Mouse (Mus musculus) macrophage (primary cell): ENCODE results near the gene Sox5. TPM values are rescaled to one million over a fixed set of nuclear protein-coding genes. Genes with fewer than 3 reads are reported as not detected.

Experiments used
- H3K27ac ChIP-seq: fragments of 350-480 bp; formaldehyde crosslinking; 2 replicates; pipeline ENCODE4 v1.9.0; 2021
- H3K36me3 ChIP-seq: fragments of 350-480 bp; formaldehyde crosslinking; 2 replicates; pipeline ENCODE4 v1.9.0; 2021; ENCODE audit errors: inconsistent target
- H3K4me3 ChIP-seq: fragments of 350-480 bp; formaldehyde crosslinking; 2 replicates; pipeline ENCODE4 v1.9.0; 2021; ENCODE audit errors: inconsistent target
- H3K79me2 ChIP-seq: fragments of 350-480 bp; formaldehyde crosslinking; 2 replicates; pipeline ENCODE4 v1.9.0; 2021; ENCODE audit errors: inconsistent target
- whole genome bisulfite sequencing: methylation state at CpG from one replicate; pipeline ENCODE4 v1.1.7; 2026; ENCODE audit warnings: inconsistent platforms; ENCODE audit not compliant: missing documents; 5-methylcytosine and 5-hydroxymethylcytosine counted together
- polyA plus RNA-seq: library from polyadenylated mRNA; stranded (reverse); fragments of 250-400 nt; gene quantifications from 3 replicates; pipeline ENCODE4 v1.2.4, GENCODE M21; 2018; ENCODE audit warnings: inconsistent platforms

The Sox5 gene
- polyA plus RNA-seq, 1 experiment from 2014 or later: not detected

DNA sequence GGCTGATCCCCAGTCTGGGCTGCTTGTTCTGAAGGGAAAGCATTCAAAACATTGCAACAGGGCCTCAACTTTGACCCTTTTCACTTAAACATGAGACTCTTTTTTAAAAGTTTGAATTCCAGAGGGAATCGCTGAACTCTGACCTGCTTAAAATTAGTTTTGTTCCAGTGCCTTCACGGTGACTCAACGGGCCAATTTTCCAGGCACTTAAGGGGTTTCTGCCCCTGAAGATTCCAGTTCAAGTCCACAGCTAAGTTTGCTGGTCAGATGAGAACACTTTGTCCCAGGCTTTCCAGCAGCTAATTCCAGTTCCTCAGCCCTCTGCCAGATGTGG lies 27.8 kb downstream of the Sox5 start:
- H3K36me3 ChIP-seq: no peaks in the 10 kb centered on the region
- no peak overlapping the region for H3K4me3 ChIP-seq
- WGBS: 94% methylated on average over 3 of the region's 3 CpGs
- no peak overlapping the region for H3K27ac ChIP-seq
- H3K79me2 ChIP-seq: no peaks in the 10 kb centered on the region

GRCm38 (mm10) chr6:144753225-144753962 lies 28.4 kb downstream of the Sox5 start:
- Histone ChIP-seq H3K27ac (no peak overlapping the region), H3K4me3 (no peak overlapping the region), H3K36me3 (no peaks in the 10 kb centered on the region), H3K79me2 (no peaks in the 10 kb centered on the region)
- WGBS: 97% methylated on average over 13 of the region's 13 CpGs

- WGBS: 90% methylated on average over 3 of the region's 4 CpGs
- no peak overlapping the region for H3K4me3 ChIP-seq
- no peaks in the 10 kb centered on the region for H3K79me2 ChIP-seq
- H3K36me3 ChIP-seq: no peaks in the 10 kb centered on the region
- no peak overlapping the region for H3K27ac ChIP-seq
These were observed 30.2 kb downstream of the Sox5 start for GRCm38 (mm10) chr6:144751581-144751980.

DNA sequence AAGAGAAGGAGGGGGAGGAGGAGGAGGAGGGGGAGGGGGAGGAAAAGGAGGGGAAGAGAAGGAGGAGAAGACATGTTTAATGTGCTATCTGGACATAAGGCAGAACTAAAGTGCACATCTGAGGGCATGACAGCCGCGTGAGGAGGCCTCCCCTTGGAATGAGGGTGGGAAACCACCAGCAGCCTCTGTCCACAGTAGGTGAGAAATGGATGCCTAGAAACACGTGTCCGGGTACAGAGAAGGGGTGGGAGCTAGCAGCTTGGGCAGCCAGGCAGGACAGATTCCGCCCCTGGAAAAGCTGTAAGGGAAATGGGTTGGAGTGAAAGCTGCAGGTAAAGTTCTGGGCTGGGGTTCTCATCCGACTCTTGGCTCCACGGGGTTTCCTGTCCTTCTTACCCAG lies 31.6 kb downstream of the Sox5 start:
- WGBS: 87% methylated on average over 7 of the region's 7 CpGs
- H3K79me2 ChIP-seq: no peaks in the 10 kb centered on the region
- no peak overlapping the region for H3K27ac ChIP-seq
- H3K4me3 ChIP-seq: no peak overlapping the region
- H3K36me3 ChIP-seq: no peaks in the 10 kb centered on the region

DNA sequence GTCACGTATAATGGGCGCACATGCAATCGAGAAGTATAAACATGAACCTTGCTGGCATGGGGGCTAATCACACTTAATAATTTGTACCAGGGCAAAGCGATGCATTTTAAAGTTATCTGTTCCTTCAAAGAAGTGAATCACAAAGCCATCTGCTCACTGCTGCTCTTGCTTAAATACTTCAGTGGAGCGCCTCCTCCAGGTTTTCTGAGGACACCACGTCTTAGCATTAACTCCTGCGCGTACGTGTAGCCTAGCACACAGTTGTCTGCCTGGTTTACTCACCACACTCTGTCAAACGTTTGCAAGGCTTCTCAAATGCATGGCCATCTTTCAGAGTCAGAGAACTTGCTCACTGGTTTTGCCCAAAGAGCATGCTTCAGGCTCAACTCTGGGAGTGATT lies 35.3 kb downstream of the Sox5 start:
- 96% methylated on average over 10 of the region's 10 CpGs for WGBS

GRCm38 (mm10) chr6:144742559-144742958 lies 39.2 kb downstream of the Sox5 start:
- Histone ChIP-seq H3K27ac (no peak overlapping the region), H3K4me3 (no peak overlapping the region), H3K36me3 (no peaks in the 10 kb centered on the region), H3K79me2 (no peaks in the 10 kb centered on the region)
- WGBS: 6% methylated on average over 3 of the region's 3 CpGs

More for the DNA sequence above, 35.3 kb downstream of the Sox5 start:
- Histone ChIP-seq H3K27ac (no peak overlapping the region), H3K4me3 (no peak overlapping the region), H3K79me2 (no peaks in the 10 kb centered on the region), H3K36me3 (no peaks in the 10 kb centered on the region)

DNA sequence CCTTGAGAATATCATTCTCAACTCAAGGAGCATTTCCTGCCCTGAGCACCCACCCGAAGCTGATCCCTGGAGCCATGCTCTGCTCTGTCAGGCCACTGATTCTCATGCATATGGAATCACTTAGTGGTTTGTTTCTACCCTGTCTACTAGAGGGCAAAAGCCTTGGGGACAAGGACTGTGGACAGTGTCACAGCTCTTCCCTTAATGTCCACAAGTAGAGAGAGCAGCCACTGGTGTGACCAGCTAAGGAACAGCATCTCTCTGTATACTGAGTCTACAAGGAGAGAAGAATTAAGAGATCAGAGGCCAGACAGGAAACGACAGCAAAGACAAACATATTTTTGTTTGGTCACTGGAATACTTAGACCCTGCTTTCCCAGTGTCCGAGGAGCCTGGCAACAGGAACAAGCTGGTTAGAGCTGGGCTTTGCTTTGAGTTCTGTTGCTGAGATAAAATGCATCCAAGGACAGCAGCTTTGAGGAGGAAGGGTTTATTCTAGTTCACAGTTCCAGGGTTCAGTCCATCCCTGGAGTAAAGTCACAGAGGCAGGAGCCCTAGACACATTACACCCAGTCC lies 40.6 kb downstream of the Sox5 start:
- 91% methylated on average over 3 of the region's 3 CpGs for WGBS
- no peak overlapping the region for H3K4me3 ChIP-seq
- no peaks in the 10 kb centered on the region for H3K79me2 ChIP-seq
- H3K27ac ChIP-seq: no peak overlapping the region
- H3K36me3 ChIP-seq: no peaks in the 10 kb centered on the region

GRCm38 (mm10) chr6:144740343-144740742 lies 41.4 kb downstream of the Sox5 start:
- no peak overlapping the region for H3K27ac ChIP-seq
- H3K36me3 ChIP-seq: no peaks in the 10 kb centered on the region
- H3K79me2 ChIP-seq: no peaks in the 10 kb centered on the region
- H3K4me3 ChIP-seq: no peak overlapping the region
- WGBS: 80% methylated on average over 3 of the region's 3 CpGs

DNA sequence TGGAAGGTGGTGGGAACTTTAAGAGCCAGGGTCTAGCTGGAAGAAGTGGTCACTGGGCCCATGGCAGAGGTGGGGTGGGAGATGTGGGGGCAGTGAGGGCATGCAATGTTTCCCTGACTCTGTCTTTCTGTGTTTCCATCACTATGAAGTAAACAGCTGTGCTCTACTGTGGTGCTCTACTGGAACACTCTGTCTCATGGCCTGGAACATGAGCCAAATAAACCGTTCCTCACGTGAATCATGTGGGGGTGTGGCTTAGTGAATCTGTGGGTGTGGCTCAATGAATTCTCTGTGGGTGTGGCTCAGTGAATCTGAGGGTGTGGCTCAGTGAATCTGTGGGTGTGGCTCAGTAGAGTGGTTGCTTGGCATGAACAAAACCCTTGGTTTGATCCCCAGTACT lies 42.0 kb downstream of the Sox5 start:
- Histone ChIP-seq H3K79me2 (no peaks in the 10 kb centered on the region), H3K36me3 (no peaks in the 10 kb centered on the region), H3K4me3 (no peak overlapping the region), H3K27ac (no peak overlapping the region)
- 75% methylated on average over 2 of the region's 2 CpGs for WGBS

DNA sequence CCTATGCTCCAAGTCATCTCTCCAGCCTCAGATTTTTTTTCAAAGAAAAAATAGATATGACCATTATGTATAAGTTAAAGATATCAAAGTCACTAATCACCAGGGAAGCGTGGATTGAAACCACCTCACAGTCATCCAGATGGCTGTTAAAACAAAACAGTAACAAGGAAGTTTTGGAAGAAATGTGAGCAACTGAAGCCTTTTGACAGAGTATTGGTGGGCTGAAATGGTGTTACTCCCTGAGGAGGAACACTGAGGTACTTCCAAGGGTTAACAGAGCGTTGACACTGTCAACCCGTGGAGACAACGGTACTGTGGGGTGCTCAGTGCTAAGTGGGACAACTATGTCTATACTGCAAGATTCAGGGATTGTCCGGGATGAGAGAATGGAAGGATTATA lies 44.0 kb downstream of the Sox5 start:
- Histone ChIP-seq H3K4me3 (no peak overlapping the region), H3K27ac (no peak overlapping the region), H3K79me2 (no peaks in the 10 kb centered on the region), H3K36me3 (no peaks in the 10 kb centered on the region)
- WGBS: 90% methylated on average over 5 of the region's 5 CpGs

DNA sequence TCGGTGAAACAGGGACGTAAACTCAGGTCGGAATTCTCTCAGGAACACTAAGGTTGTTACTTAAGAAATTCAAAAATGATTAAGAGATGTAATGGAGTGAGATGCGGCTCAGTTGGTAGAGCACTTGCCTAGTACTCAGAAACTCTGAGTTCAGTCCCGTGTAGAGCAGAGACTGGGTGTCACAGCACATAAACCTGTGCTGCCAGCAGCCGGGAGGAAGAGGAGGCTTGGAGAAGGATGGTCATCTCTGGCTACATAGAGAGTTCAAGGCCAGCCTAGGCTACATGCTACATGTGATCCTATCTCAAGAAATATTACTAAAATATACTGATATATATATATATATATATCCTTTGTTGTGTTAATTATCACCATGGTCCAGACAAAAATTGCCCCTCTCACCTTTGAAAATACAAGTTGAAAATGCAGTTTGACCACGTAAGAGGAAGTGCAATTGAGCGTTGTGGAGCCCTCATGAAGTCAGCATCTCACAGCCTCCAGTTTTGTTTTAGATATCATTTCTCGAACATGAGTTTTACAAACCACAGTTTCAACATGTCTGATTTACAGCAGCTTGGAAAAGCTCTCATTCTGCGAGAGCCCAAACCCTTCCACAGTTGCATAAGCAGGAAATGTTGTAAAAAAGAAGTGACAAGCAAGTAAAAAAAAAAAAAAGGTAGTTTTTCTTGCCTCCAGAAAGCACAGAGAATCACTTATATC lies 50.4 kb downstream of the Sox5 start:
- Histone ChIP-seq H3K36me3 (no peaks in the 10 kb centered on the region), H3K4me3 (no peak overlapping the region), H3K27ac (no peak overlapping the region), H3K79me2 (no peaks in the 10 kb centered on the region)
- 50% methylated on average over 10 of the region's 10 CpGs for WGBS

DNA sequence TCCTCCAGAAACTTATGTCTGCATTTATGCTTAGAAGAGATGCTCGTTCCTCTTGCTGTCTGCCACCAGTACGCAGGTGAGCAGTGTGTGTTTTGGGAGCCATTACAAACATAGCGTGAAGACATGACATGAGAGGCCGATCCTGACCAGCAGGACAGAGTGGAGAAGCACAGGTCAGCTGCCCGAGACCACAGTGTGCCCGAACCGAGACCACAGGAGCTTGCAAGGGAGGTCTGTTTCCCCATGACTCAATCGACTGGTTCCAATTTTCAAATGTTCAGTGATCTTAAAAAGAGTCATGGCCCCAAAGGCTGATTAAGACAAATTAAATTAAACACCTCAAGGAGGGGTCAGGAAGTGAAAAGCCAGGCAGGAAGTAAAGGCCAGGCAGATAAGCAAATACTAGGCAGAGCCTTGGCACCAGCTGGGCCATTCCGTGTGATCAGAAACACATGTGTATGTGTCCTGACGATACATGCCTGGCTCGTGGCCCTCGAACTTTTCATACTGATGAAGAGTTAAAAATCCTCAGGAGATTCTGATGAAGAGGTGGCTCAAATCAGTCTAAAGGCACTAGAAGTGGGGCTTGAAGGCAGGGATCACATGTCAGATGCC lies 58.1 kb downstream of the Sox5 start:
- Histone ChIP-seq H3K27ac (no peak overlapping the region), H3K79me2 (no peaks in the 10 kb centered on the region), H3K36me3 (no peaks in the 10 kb centered on the region), H3K4me3 (no peak overlapping the region)
- 27% methylated on average over 12 of the region's 12 CpGs for WGBS

DNA sequence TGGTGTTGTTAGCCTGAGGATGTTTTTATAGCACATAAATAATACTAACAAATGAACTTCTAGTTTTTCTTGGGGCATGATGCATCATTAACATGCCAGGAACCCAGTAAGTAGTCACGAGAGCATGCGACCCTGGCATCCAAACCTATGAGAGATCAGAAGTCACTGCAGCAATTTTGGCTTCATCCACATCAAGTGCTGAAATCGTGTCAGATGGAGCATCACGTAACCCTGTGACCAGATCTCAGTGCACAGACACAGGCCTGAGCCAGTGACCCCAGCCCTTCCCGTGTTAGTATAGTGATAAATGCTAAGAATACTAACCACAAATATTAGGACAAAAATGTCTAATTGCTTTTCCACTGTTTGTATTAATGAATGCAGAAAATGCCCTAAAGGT lies 58.8 kb downstream of the Sox5 start:
- H3K79me2 ChIP-seq: no peaks in the 10 kb centered on the region
- no peak overlapping the region for H3K4me3 ChIP-seq
- WGBS: 95% methylated on average over 5 of the region's 5 CpGs
- no peak overlapping the region for H3K27ac ChIP-seq
- no peaks in the 10 kb centered on the region for H3K36me3 ChIP-seq

DNA sequence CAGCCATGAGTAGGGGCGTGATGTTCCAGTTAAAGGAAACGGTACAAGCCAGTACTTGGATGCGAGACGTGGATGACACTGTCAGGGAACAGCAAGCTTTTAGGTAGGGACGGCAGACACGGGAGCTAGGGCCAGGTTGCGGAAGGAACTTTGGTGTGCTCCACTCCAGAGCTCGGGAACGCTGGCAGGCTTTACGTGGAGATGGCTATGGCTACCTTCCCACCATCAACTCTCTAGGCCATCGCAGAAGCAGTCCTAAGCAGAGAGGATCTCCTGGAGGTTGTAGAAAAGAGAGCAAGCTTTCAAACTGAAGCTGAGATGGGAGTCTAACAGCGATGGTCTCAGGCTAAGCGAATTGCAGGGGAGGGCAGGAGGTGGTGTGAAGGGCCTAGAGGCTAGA lies 60.9 kb downstream of the Sox5 start:
- Histone ChIP-seq H3K79me2 (no peaks in the 10 kb centered on the region), H3K36me3 (no peaks in the 10 kb centered on the region), H3K4me3 (no peak overlapping the region), H3K27ac (no peak overlapping the region)
- 98% methylated on average over 13 of the region's 13 CpGs for WGBS

GRCm38 (mm10) chr6:144716376-144716775 lies 65.4 kb downstream of the Sox5 start:
- H3K79me2 ChIP-seq: no peaks in the 10 kb centered on the region
- H3K36me3 ChIP-seq: no peaks in the 10 kb centered on the region
- WGBS: 100% methylated on average over 1 of the region's 1 CpGs
- H3K4me3 ChIP-seq: no peak overlapping the region
- no peak overlapping the region for H3K27ac ChIP-seq
